ENCODE assay signal across 8 mouse cellular contexts in the genomic region with DNA sequence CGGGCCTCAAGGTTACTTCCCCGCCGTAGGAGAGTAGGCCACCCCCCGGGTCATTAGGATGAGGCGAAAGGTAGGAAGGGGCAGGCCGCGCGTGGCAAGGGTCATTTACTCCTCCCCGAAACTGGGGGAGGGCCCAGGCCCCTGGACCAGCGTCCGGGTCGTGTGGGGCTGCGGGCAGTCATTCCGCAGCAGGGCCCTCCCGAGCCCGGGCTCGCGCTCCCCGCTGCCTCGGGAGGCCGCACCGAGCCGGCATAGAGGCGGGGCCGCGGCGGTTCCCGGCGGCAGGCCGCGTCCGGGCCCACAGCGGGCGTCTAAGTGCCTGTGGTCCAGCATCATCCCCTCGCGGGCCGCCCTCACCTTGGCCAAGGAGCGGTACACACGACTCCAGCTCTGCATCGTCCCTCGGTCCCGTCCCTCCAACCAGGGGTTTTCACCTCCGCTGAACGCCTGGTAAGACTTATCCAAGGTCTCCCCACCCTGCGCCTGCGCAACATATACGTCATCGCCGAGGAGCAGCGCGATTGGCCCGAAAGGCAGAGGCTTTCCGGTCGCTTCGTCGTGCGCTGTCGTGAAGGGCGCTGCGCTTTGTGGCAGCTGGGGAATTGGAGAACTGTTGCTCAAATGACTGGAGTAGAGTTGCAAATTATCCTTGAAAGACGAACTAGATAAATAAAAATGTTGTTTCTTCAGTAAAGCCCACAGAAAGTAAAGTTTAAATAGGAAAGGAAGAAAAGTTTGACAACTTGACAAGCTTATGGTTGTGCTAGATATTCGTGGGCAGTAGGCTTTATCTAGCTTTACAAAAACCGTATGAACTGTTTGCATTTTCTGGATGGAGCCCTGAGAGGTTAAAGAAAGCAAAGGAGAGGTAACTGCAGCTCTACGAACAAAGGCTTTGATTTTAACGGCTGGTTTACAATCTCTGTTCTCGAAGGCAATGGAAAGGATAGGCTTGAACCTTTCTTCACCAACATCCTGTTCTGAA. TPM values are rescaled to one million over a fixed set of nuclear protein-coding genes. Genes with fewer than 3 reads are reported as not detected.
DNase-seq lines count a peak whose midpoint lies in the region; ATAC-seq lines count a peak whose summit lies in the region.

A gene (minus strand): TSS at position 510 of the 985 bp plus-strand sequence.

- WGBS in heart, embryonic 10.5 days: 5% methylated on average over 66 of the region's 66 CpGs
- WGBS in kidney, embryonic 15.5 days: 5% methylated on average over 66 of the region's 66 CpGs

- H3K27ac ChIP-seq in heart, embryonic 10.5 days: peak within 1 kb of the TSS; percentile 95
- peak within 1 kb of the TSS; percentile 88 for H3K27ac ChIP-seq in kidney, embryonic 15.5 days

- peak within 1 kb of the TSS; percentile 94 for H3K4me3 ChIP-seq in heart, embryonic 10.5 days
- H3K4me3 ChIP-seq in kidney, embryonic 15.5 days (replicated peaks): peak within 1 kb of the TSS; percentile 76

- peak within 1 kb of the TSS; percentile 67 for H3K4me2 ChIP-seq in kidney, embryonic 15.5 days

- DNase-seq in B cell, adult 2 months: peak; percentile 94 to 95
- peak; percentile 99 for DNase-seq in brain, adult 2 months (ENCODE audit: low read depth, low spot score)
- DNase-seq in heart, embryonic 10.5 days (ENCODE audit: low spot score): peak; percentile 98
- peak; percentile 96 for DNase-seq in liver
- peak; percentile 94 to 97 for DNase-seq in spleen, postnatal 4 days (ENCODE audit: low spot score in 2 of 2)

- peaks cover 28% of the 10 kb centered on the region for H3K36me3 ChIP-seq in heart, embryonic 10.5 days
- peaks cover 23% of the 10 kb centered on the region for H3K36me3 ChIP-seq in kidney, embryonic 15.5 days

- peak; percentile 99 for ATAC-seq in erythroblast, adult 5-6 weeks (replicated peaks; ENCODE audit: low FRiP score, poor library complexity, severe bottlenecking)
- ATAC-seq in kidney, embryonic 15.5 days (replicated peaks; ENCODE audit: low FRiP score): peak; percentile 99
- ATAC-seq in monocyte, adult 5-6 weeks (replicated peaks; ENCODE audit: insufficient number of reproducible peaks, low FRiP score, low TSS enrichment, poor library complexity, severe bottlenecking): peak; percentile 100

- peak within 1 kb of the TSS; percentile 85 for H3K9ac ChIP-seq in kidney, embryonic 15.5 days

- no peaks in the 10 kb centered on the region for H3K9me3 ChIP-seq in heart, embryonic 10.5 days
- H3K9me3 ChIP-seq in kidney, embryonic 15.5 days (replicated peaks): no peaks in the 10 kb centered on the region

- no peaks in the 10 kb centered on the region for H3K27me3 ChIP-seq in heart, embryonic 10.5 days (ENCODE audit: insufficient read depth, poor library complexity, severe bottlenecking)
- H3K27me3 ChIP-seq in kidney, embryonic 15.5 days: no peaks in the 10 kb centered on the region

- 0 out of 2 replicates have a peak, but pooled peaks cover 7% of the 10 kb centered on the region for H3K4me1 ChIP-seq in heart, embryonic 10.5 days
- peaks cover 11% of the 10 kb centered on the region for H3K4me1 ChIP-seq in kidney, embryonic 15.5 days

RNA-seq across cellular contexts. Expression of the gene that starts here (rescaled TPM):
- total RNA-seq in erythroblast, adult 5-6 weeks (2015; ENCODE audit: low replicate concordance): 31.5 and 37.2 TPM in 2 replicates
- total RNA-seq in erythroblast, adult 5-6 weeks (2017; ENCODE audit: low replicate concordance): 37.6 and 38.5 TPM in 2 replicates
- polyA plus RNA-seq in heart, embryonic 10.5 days (2016; fragmentation: Nextera tagmentation; extraction: Ambion mirVana): 166 and 209 TPM in 2 replicates
- 144 and 151 TPM in 2 replicates for polyA plus RNA-seq in kidney, embryonic 15.5 days (2015; fragmentation: Nextera tagmentation; extraction: Ambion mirVana)
- total RNA-seq in monocyte, adult 5-6 weeks (2017): 97.1 to 130 TPM (median 127 TPM) in 3 replicates

Comparison
In these comparisons a context has a peak if more than half of its experiments do, and no peak if none do; other contexts are left out.
1. Peak in every context shown above with its lines: DNase-seq, ATAC-seq, H3K4me3 ChIP-seq and H3K27ac ChIP-seq.